Mouse (Mus musculus): ENCODE data around the gene Dok5. TPM values are rescaled to one million over a fixed set of nuclear protein-coding genes. Genes with fewer than 3 reads are reported as not detected.

The Dok5 gene
- total and polyA plus RNA-seq, 3 experiments, result not detected

- H3K79me2 ChIP-seq (ENCODE audit: control insufficient read depth, insufficient read depth, low read length, poor library complexity), result no peaks in the 10 kb centered on the region
- no peaks in the 10 kb centered on the region for H3K9me3 ChIP-seq (replicated peaks; ENCODE audit: insufficient read depth, low read length)
- no peak overlapping the region for H3K4me3 ChIP-seq (ENCODE audit: control insufficient read depth in 1 of 2, insufficient read depth in 1 of 2, low read depth in 2 of 2, low read length in 2 of 2)
- H3K27me3 ChIP-seq (ENCODE audit: control insufficient read depth in 1 of 2, insufficient read depth in 2 of 2, low read length in 2 of 2), result no peaks in the 10 kb centered on the region
- no peak overlapping the region for H3K9ac ChIP-seq (ENCODE audit: control insufficient read depth, low read depth, low read length, poor library complexity, severe bottlenecking)
- no peak for DNase-seq (ENCODE audit: low read depth, low spot score)
- H3K4me1 ChIP-seq (ENCODE audit: control insufficient read depth in 1 of 2, insufficient read depth in 2 of 2, low read length in 2 of 2), result no peaks in the 10 kb centered on the region
- no peak for TF ChIP-seq USF1 (IDR thresholded peaks at IDR 0.05; ENCODE audit: low read depth, low read length)
- TF ChIP-seq JUND (IDR thresholded peaks at IDR 0.05; ENCODE audit: low read depth, low read length), result no peak
- no peak for TF ChIP-seq ZKSCAN1 (IDR thresholded peaks at IDR 0.05; ENCODE audit: low read depth, low read length)
- no peak for TF ChIP-seq CTCF (IDR thresholded peaks at IDR 0.05 in 2 of 3, conservative IDR thresholded peaks at IDR 0.05 in 1 of 3; ENCODE audit: control insufficient read depth in 1 of 3, insufficient read depth in 1 of 3, low read depth in 2 of 3, low read length in 3 of 3, poor library complexity in 1 of 3, severe bottlenecking in 1 of 3)
- TF ChIP-seq POLR2AphosphoS2 (IDR thresholded peaks at IDR 0.05; ENCODE audit: low read length), result no peak
- TF ChIP-seq MYC (IDR thresholded peaks at IDR 0.05; ENCODE audit: low read depth, low read length), result no peak
- no peak for TF ChIP-seq TAL1 (IDR thresholded peaks at IDR 0.05; ENCODE audit: low read length)
- TF ChIP-seq RCOR1 (IDR thresholded peaks at IDR 0.05; ENCODE audit: low read depth, low read length), result no peak
- TF ChIP-seq TBP (IDR thresholded peaks at IDR 0.05; ENCODE audit: low read depth, low read length), result no peak
- TF ChIP-seq NRF1 (IDR thresholded peaks at IDR 0.05; ENCODE audit: insufficient read depth, low read depth, low read length, poor library complexity, severe bottlenecking), result no peak
- no peak for TF ChIP-seq CHD2 (IDR thresholded peaks at IDR 0.05; ENCODE audit: low read length)
- no peak for TF ChIP-seq NELFE (IDR thresholded peaks at IDR 0.05; ENCODE audit: low read depth, low read length)
- TF ChIP-seq EP300 (IDR thresholded peaks at IDR 0.05; ENCODE audit: low read depth in 1 of 2, low read length in 2 of 2), result no peak
- TF ChIP-seq ZMIZ1 (IDR thresholded peaks at IDR 0.05; ENCODE audit: low read depth, low read length), result no peak
- no peak for TF ChIP-seq MYB (IDR thresholded peaks at IDR 0.05; ENCODE audit: low read depth, low read length)
- no peak for TF ChIP-seq MAX (IDR thresholded peaks at IDR 0.05; ENCODE audit: low read length)
- TF ChIP-seq POLR2A (IDR thresholded peaks at IDR 0.05; ENCODE audit: control insufficient read depth in 1 of 2, insufficient read depth in 1 of 2, low read depth in 1 of 2, low read length in 2 of 2, poor library complexity in 1 of 2), result no peak
- no peak for TF ChIP-seq SIN3A (IDR thresholded peaks at IDR 0.05; ENCODE audit: low read length)
- H3K36me3 ChIP-seq (ENCODE audit: control insufficient read depth in 1 of 2, insufficient read depth in 2 of 2, low read length in 2 of 2), result no peaks in the 10 kb centered on the region
- no peak overlapping the region for H3K27ac ChIP-seq (ENCODE audit: control insufficient read depth, low read depth, low read length)
These were observed 71.4 kb downstream of the Dok5 start for GRCm38 (mm10) chr2:170802984-170803383.

GRCm38 (mm10) chr2:170807555-170808258 is 76.1 kb downstream of the Dok5 start:
- TF ChIP-seq ZMIZ1 (IDR thresholded peaks at IDR 0.05; ENCODE audit: low read depth, low read length) (no peak), MAFK (IDR thresholded peaks at IDR 0.05; ENCODE audit: borderline replicate concordance, low read depth, low read length) (no peak), SMC3 (IDR thresholded peaks at IDR 0.05; ENCODE audit: low read depth, low read length) (no peak), MYB (IDR thresholded peaks at IDR 0.05; ENCODE audit: low read depth, low read length) (no peak)
- no peak overlapping the region for H3K4me3 ChIP-seq (ENCODE audit: control insufficient read depth in 1 of 2, insufficient read depth in 1 of 2, low read depth in 2 of 2, low read length in 2 of 2)
- H3K79me2 ChIP-seq (ENCODE audit: control insufficient read depth, insufficient read depth, low read length, poor library complexity), result no peaks in the 10 kb centered on the region
- H3K36me3 ChIP-seq (ENCODE audit: control insufficient read depth in 1 of 2, insufficient read depth in 2 of 2, low read length in 2 of 2), result no peaks in the 10 kb centered on the region
- no peak overlapping the region for H3K9ac ChIP-seq (ENCODE audit: control insufficient read depth, low read depth, low read length, poor library complexity, severe bottlenecking)
- H3K27me3 ChIP-seq (ENCODE audit: control insufficient read depth in 1 of 2, insufficient read depth in 2 of 2, low read length in 2 of 2), result no peaks in the 10 kb centered on the region
- DNase-seq (ENCODE audit: low read depth, low spot score), result no peak
- H3K27ac ChIP-seq (ENCODE audit: control insufficient read depth, low read depth, low read length), result no peak overlapping the region
- H3K9me3 ChIP-seq (replicated peaks; ENCODE audit: insufficient read depth, low read length), result no peaks in the 10 kb centered on the region
- no peaks in the 10 kb centered on the region for H3K4me1 ChIP-seq (ENCODE audit: control insufficient read depth in 1 of 2, insufficient read depth in 2 of 2, low read length in 2 of 2)
